Mouse (Mus musculus) liver, embryonic 14 days (tissue): ENCODE data around the gene Lrrc39. TPM values are rescaled to one million over a fixed set of nuclear protein-coding genes. Genes with fewer than 3 reads are reported as not detected.

Source experiments
- polyA plus RNA-seq: library from polyadenylated mRNA; depleted of rRNA; stranded (reverse); fragments of >200 nt; gene quantifications from 2 replicates; pipeline ENCODE4 v1.2.3, GENCODE M21; 2012; rRNA removed

Gene Lrrc39
- polyA plus RNA-seq: 2.3 and 2.8 TPM in 2 replicates

GRCm38 (mm10) chr3:116562408-116563094 is at the start of gene Lrrc39:
Gene Lrrc39 (plus strand): TSS chr3:116562973.

GRCm38 (mm10) chr3:116594728-116595602 is 32.2 kb downstream of the Lrrc39 start, which contains the start of gene Sass6:
Gene Sass6 (plus strand): TSS chr3:116594982.

GRCm38 (mm10) chr3:116614295-116614892 is 51.6 kb downstream of the Lrrc39 start, which contains the start of gene Trmt13:
Gene Trmt13 (minus strand): TSS chr3:116614587.

Other genes starting within 250 kb of the Lrrc39 start
- gene Cdc14a, start 138.9 kb upstream of the Lrrc39 start, polyA plus RNA-seq: 1.6 and 1.8 TPM in 2 replicates
- 18.6 and 19.4 TPM in 2 replicates for gene Rtca, start 54.8 kb upstream of the Lrrc39 start, polyA plus RNA-seq
- 10.2 and 11.8 TPM in 2 replicates for gene Dbt, start 49.9 kb upstream of the Lrrc39 start, polyA plus RNA-seq
- 8.5 and 8.6 TPM in 2 replicates for gene Sass6, start 32.0 kb downstream of the Lrrc39 start, polyA plus RNA-seq
- 7.9 TPM in 2 replicates for gene Trmt13, start 51.6 kb downstream of the Lrrc39 start, polyA plus RNA-seq
- 15.2 and 18.8 TPM in 2 replicates for gene Mfsd14a, start 99.7 kb downstream of the Lrrc39 start, polyA plus RNA-seq
- 0.05 TPM in 1 of 2 replicates, not detected in the other for gene Gm43191, start 118.3 kb downstream of the Lrrc39 start, polyA plus RNA-seq
- gene Slc35a3, start 149.9 kb downstream of the Lrrc39 start, polyA plus RNA-seq: 7.9 and 9.0 TPM in 2 replicates
- 2.7 and 3.0 TPM in 2 replicates for gene Agl, start 245.2 kb downstream of the Lrrc39 start, polyA plus RNA-seq